Mouse (Mus musculus) lung, embryonic 16.5 days (tissue): Measurements from ENCODE around the gene Syne4. TPM values are rescaled to one million over a fixed set of nuclear protein-coding genes. Genes with fewer than 3 reads are reported as not detected.

ENCODE experiments used
- ATAC-seq: fragments of 200-750 bp; cut with Nextera tagmentation; 2 replicates; pipeline ENCODE4 v1.8.0; 2017; ENCODE audit warnings: low read depth, mild to moderate bottlenecking, moderate library complexity
- H3K27ac ChIP-seq: fragments of 300-500 bp; sonication (generic); 2 replicates; pipeline ENCODE4 v1.5.1; 2014; ENCODE audit warnings: mild to moderate bottlenecking, control low read depth, low read length
- H3K27me3 ChIP-seq: fragments of 300-500 bp; sonication (generic); 2 replicates; pipeline ENCODE4 v1.6.1; 2014; ENCODE audit warnings: low read depth, low read length, mixed read lengths; ENCODE audit not compliant: control insufficient read depth, insufficient read depth
- H3K36me3 ChIP-seq: fragments of 300-500 bp; sonication (generic); 2 replicates; pipeline ENCODE4 v1.6.1; 2014; ENCODE audit warnings: low read length; ENCODE audit not compliant: control insufficient read depth, insufficient read depth
- H3K4me1 ChIP-seq: fragments of 300-500 bp; sonication (generic); replicated peaks from 2 replicates; pipeline ENCODE4 v1.6.1; 2014; ENCODE audit warnings: low read length, mixed read lengths; ENCODE audit not compliant: control insufficient read depth, insufficient read depth
- H3K4me2 ChIP-seq: fragments of 300-500 bp; sonication (generic); 2 replicates; pipeline ENCODE4 v1.6.1; 2014; ENCODE audit warnings: low read depth, low read length, control low read depth
- H3K4me3 ChIP-seq: fragments of 300-500 bp; sonication (generic); 2 replicates; pipeline ENCODE4 v1.5.1; 2014; ENCODE audit warnings: mild to moderate bottlenecking, low read length, control low read depth
- H3K9ac ChIP-seq: fragments of 300-500 bp; sonication (generic); 2 replicates; pipeline ENCODE4 v1.6.1; 2014; ENCODE audit warnings: low read length, control low read depth
- H3K9me3 ChIP-seq: fragments of 300-500 bp; sonication (generic); 2 replicates; pipeline ENCODE4 v1.6.1; 2016; ENCODE audit warnings: low read length; ENCODE audit not compliant: control insufficient read depth
- WGBS: fragments of 180-500 bp; shearing (Covaris S2); extraction: QIAGEN DNeasy Blood & Tissue Kit; methylation state at CpG from one replicate; pipeline ENCODE4 v1.1.7; 2014; 5-methylcytosine and 5-hydroxymethylcytosine counted together
- polyA plus RNA-seq: library from polyadenylated mRNA; unstranded; fragments of >200 nt; fragmentation: Nextera tagmentation; extraction: Ambion mirVana; gene quantifications from 2 replicates; pipeline ENCODE4 v1.2.1, GENCODE M21; 2015

Syne4 gene
- polyA plus RNA-seq, 1 experiment from 2014 or later = 33.6 TPM

- Histone ChIP-seq H3K27ac (no peak within 1 kb of the TSS), H3K27me3 (no peaks in the 10 kb centered on the region), H3K4me3 (peak within 1 kb of the TSS; percentile 61), H3K4me1 (no peaks in the 10 kb centered on the region; the same call in 1 of the 2 replicates), H3K9ac (peak within 1 kb of the TSS; percentile 70), H3K9me3 (no peaks in the 10 kb centered on the region), H3K4me2 (peak within 1 kb of the TSS; percentile 63), H3K36me3 (no peaks in the 10 kb centered on the region)
- ATAC-seq = peak; percentile 83
- 6% methylated on average over 35 of the region's 35 CpGs for WGBS
These were observed 23.1 kb upstream of the Syne4 start, which contains the start of gene Clip3 for GRCm38 (mm10) chr7:30291215-30292131. Gene Clip3 (plus strand): TSS chr7:30291728.

- H3K4me3 ChIP-seq = no peak overlapping the region
- H3K4me1 ChIP-seq = no peaks in the 10 kb centered on the region; the same call in 1 of the 2 replicates
- 76% methylated on average over 13 of the region's 13 CpGs for WGBS
- H3K36me3 ChIP-seq = no peaks in the 10 kb centered on the region
- no peaks in the 10 kb centered on the region for H3K9me3 ChIP-seq
- H3K4me2 ChIP-seq = no peak overlapping the region
- H3K27ac ChIP-seq = no peak overlapping the region
- ATAC-seq = no peak
- no peaks in the 10 kb centered on the region for H3K27me3 ChIP-seq
- H3K9ac ChIP-seq = no peak overlapping the region
These were observed 20.8 kb upstream of the Syne4 start for GRCm38 (mm10) chr7:30293795-30294194.

- no peaks in the 10 kb centered on the region; the same call in 1 of the 2 replicates for H3K4me1 ChIP-seq
- no peaks in the 10 kb centered on the region for H3K9me3 ChIP-seq
- ATAC-seq = no peak
- H3K27me3 ChIP-seq = no peaks in the 10 kb centered on the region
- no peaks in the 10 kb centered on the region for H3K36me3 ChIP-seq
- H3K9ac ChIP-seq = no peak overlapping the region
- no peak overlapping the region for H3K27ac ChIP-seq
- no peak overlapping the region for H3K4me2 ChIP-seq
- H3K4me3 ChIP-seq = no peak overlapping the region
- 81% methylated on average over 5 of the region's 5 CpGs for WGBS
These were observed 20.3 kb upstream of the Syne4 start for GRCm38 (mm10) chr7:30294296-30294695.

- no peaks in the 10 kb centered on the region for H3K9me3 ChIP-seq
- no peaks in the 10 kb centered on the region; the same call in 1 of the 2 replicates for H3K4me1 ChIP-seq
- no peaks in the 10 kb centered on the region for H3K36me3 ChIP-seq
- no peak overlapping the region for H3K27ac ChIP-seq
- H3K4me2 ChIP-seq = no peak overlapping the region
- H3K4me3 ChIP-seq = no peak overlapping the region
- 48% methylated on average over 10 of the region's 10 CpGs for WGBS
- H3K27me3 ChIP-seq = no peaks in the 10 kb centered on the region
- no peak overlapping the region for H3K9ac ChIP-seq
- no peak for ATAC-seq
These were observed 19.5 kb upstream of the Syne4 start for GRCm38 (mm10) chr7:30295103-30295502.

GRCm38 (mm10) chr7:30296816-30297215 is 17.8 kb upstream of the Syne4 start:
- H3K4me2 ChIP-seq = no peak overlapping the region
- H3K27me3 ChIP-seq = no peaks in the 10 kb centered on the region
- ATAC-seq = no peak
- H3K9me3 ChIP-seq = no peaks in the 10 kb centered on the region
- H3K27ac ChIP-seq = no peak overlapping the region
- 85% methylated on average over 15 of the region's 15 CpGs for WGBS
- H3K4me3 ChIP-seq = no peak overlapping the region
- H3K4me1 ChIP-seq = no peaks in the 10 kb centered on the region; the same call in 1 of the 2 replicates
- H3K36me3 ChIP-seq = no peaks in the 10 kb centered on the region; the same call in 1 of the 2 replicates
- H3K9ac ChIP-seq = no peak overlapping the region

- H3K4me1 ChIP-seq = no peaks in the 10 kb centered on the region; the same call in 1 of the 2 replicates
- WGBS = 75% methylated on average over 16 of the region's 16 CpGs
- no peak overlapping the region for H3K4me2 ChIP-seq
- no peaks in the 10 kb centered on the region for H3K27me3 ChIP-seq
- no peaks in the 10 kb centered on the region for H3K9me3 ChIP-seq
- H3K9ac ChIP-seq = no peak overlapping the region
- ATAC-seq = no peak
- no peak overlapping the region for H3K4me3 ChIP-seq
- no peak overlapping the region for H3K27ac ChIP-seq
- H3K36me3 ChIP-seq = no peaks in the 10 kb centered on the region; the same call in 1 of the 2 replicates
These were observed 17.3 kb upstream of the Syne4 start for GRCm38 (mm10) chr7:30297266-30297665.

- no peak for ATAC-seq
- Histone ChIP-seq H3K4me1 (no peaks in the 10 kb centered on the region), H3K4me2 (no peak overlapping the region), H3K27me3 (no peaks in the 10 kb centered on the region), H3K9ac (no peak overlapping the region), H3K9me3 (no peaks in the 10 kb centered on the region), H3K36me3 (peaks cover 4% of the 10 kb centered on the region), H3K27ac (no peak overlapping the region), H3K4me3 (no peak overlapping the region)
- 43% methylated on average over 3 of the region's 3 CpGs for WGBS
These were observed 13.7 kb upstream of the Syne4 start for GRCm38 (mm10) chr7:30300914-30301313.

GRCm38 (mm10) chr7:30306083-30306779 is 8.4 kb upstream of the Syne4 start:
- Histone ChIP-seq H3K4me3 (no peak overlapping the region), H3K9ac (no peak overlapping the region), H3K27ac (no peak overlapping the region), H3K27me3 (no peaks in the 10 kb centered on the region), H3K9me3 (no peaks in the 10 kb centered on the region), H3K4me1 (peaks cover 11% of the 10 kb centered on the region; the same call in 1 of the 2 replicates), H3K4me2 (no peak overlapping the region), H3K36me3 (peaks cover 4% of the 10 kb centered on the region)
- 86% methylated on average over 16 of the region's 16 CpGs for WGBS
- no peak for ATAC-seq
